ENCODE assay signal across 23 mouse cellular contexts in the genomic region with DNA sequence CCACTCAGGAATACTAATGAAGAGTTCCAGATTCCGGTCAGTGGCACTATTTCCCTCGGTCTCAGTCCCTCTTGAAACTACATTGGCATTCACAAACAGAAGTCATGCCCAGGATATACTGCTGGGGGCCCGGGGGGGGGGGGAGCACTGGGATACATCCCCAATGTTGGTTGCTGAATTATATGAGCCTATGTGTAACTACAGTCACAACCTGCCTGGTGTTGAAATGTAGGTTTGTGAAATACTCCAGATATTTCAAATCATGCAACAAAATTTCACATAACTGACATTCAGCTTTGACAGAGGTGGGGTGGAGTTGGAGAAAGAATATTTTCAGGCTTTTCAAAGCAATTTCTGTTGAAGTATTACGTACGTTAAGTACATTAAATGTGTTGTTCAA. TPM values are rescaled to one million over a fixed set of nuclear protein-coding genes. Genes with fewer than 3 reads are reported as not detected.
DNase-seq lines count a peak whose midpoint lies in the region; ATAC-seq lines count a peak whose summit lies in the region.
"Had no signal": no experiment of that assay in that cellular context is flagged by ENCODE, and none has a peak within 500 bp of the region (broad histone marks: within the 10 kb centered on the region; RNA-seq: fewer than 3 reads in every experiment).

No protein-coding gene starts in this region.

- H3K36me3 ChIP-seq in hindbrain, embryonic 14.5 days (replicated peaks; ENCODE audit: control insufficient read depth, insufficient read depth) = no peaks in the 10 kb centered on the region
- H3K36me3 ChIP-seq: G1E had no signal

- H3K4me2 ChIP-seq in hindbrain, embryonic 14.5 days (replicated peaks) = no peak overlapping the region

- H3K27ac ChIP-seq in hindbrain, embryonic 14.5 days = no peak overlapping the region

- no peak overlapping the region for H3K4me3 ChIP-seq in hindbrain, embryonic 14.5 days (replicated peaks; ENCODE audit: low read length)

- WGBS in hindbrain, embryonic 14.5 days = 86% methylated on average over 5 of the region's 5 CpGs

- no peaks in the 10 kb centered on the region for H3K9me3 ChIP-seq in hindbrain, embryonic 14.5 days (ENCODE audit: control insufficient read depth, low read length)
- H3K9me3 ChIP-seq: G1E had no signal

- peaks cover 4% of the 10 kb centered on the region; the same call in 1 of the 2 replicates for H3K27me3 ChIP-seq in hindbrain, embryonic 14.5 days (ENCODE audit: control insufficient read depth, insufficient read depth, low read length)
- H3K27me3 ChIP-seq: CH12.LX, Patski had no signal

- intact Hi-C loops in heart, postnatal 36 days (cut with DNase I) = no loop called here

- DNase-seq in 416B (ENCODE audit: low read depth) = peak; percentile 19
- no peak for DNase-seq in hindbrain, embryonic 14.5 days (ENCODE audit: low spot score)
- no peak for DNase-seq in cerebellum, adult 11 months
- no peak for DNase-seq in heart, postnatal 36 days
- no peak for DNase-seq in right cerebral cortex, postnatal 25 days
- DNase-seq: adrenal gland, adult 2 months; adrenal gland, adult 8-10 months; adrenal gland, postnatal 10 days; adrenal gland, postnatal 14 days; adrenal gland, postnatal 25 days; adrenal gland, postnatal 36 days; B cell, adult 2 months; cerebellum, adult 11-12 months; cerebellum, adult 18-20 months; cerebellum, adult 2 months had no signal

- H3K9ac ChIP-seq in hindbrain, embryonic 14.5 days = no peak overlapping the region

- no peaks in the 10 kb centered on the region for H3K4me1 ChIP-seq in hindbrain, embryonic 14.5 days (replicated peaks; ENCODE audit: control insufficient read depth, insufficient read depth, low read length)

- peak; percentile 87 for ATAC-seq in granulocyte monocyte progenitor cell, adult 5-6 weeks (replicated peaks; ENCODE audit: poor library complexity, severe bottlenecking)
- peak; percentile 50 for ATAC-seq in megakaryocyte, adult 5-6 weeks (ENCODE audit: poor library complexity, severe bottlenecking)
- ATAC-seq in megakaryocyte progenitor cell, adult 5-6 weeks (replicated peaks; ENCODE audit: poor library complexity) = peak; percentile 69
- ATAC-seq in hindbrain, embryonic 14.5 days (ENCODE audit: low FRiP score) = no peak
- ATAC-seq: activated CD4-positive, CD25-positive, alpha-beta regulatory T cell, adult 4 months; CD4-positive, CD25-positive, alpha-beta regulatory T cell, adult 4 months; Patski had no signal

RNA-seq across cellular contexts. Expression of gene Tceanc, which starts 2.4 kb away (rescaled TPM):
- total RNA-seq in granulocyte monocyte progenitor cell, adult 5-6 weeks (2014; fragmentation: Nextera tagmentation) = 5.6 and 5.8 TPM in 2 replicates
- 4.0 and 8.0 TPM in 2 replicates for total RNA-seq in granulocyte monocyte progenitor cell, adult 5-6 weeks (2017)
- 5.9 and 7.8 TPM in 2 replicates for total RNA-seq in megakaryocyte, adult 5-6 weeks (2015)
- 6.8 and 11.7 TPM in 2 replicates for total RNA-seq in megakaryocyte, adult 5-6 weeks (2017)
- total RNA-seq in megakaryocyte progenitor cell, adult 5-6 weeks (2015) = 4.9 and 7.4 TPM in 2 replicates
- 7.3 and 7.5 TPM in 2 replicates for total RNA-seq in megakaryocyte progenitor cell, adult 5-6 weeks (2017)
- 4.0 and 5.1 TPM in 2 replicates for polyA plus RNA-seq in hindbrain, embryonic 14.5 days (2014; fragmentation: Nextera tagmentation; extraction: Ambion mirVana)
- total RNA-seq in heart, postnatal 36 days (2021) = 1 to 10 TPM; 2.4 to 3.6 TPM

RNA-seq across cellular contexts. Expression of gene Rab9, which starts 41.1 kb away (rescaled TPM):
- 52.9 and 53.9 TPM in 2 replicates for total RNA-seq in granulocyte monocyte progenitor cell, adult 5-6 weeks (2014; fragmentation: Nextera tagmentation)
- 93.5 and 100 TPM in 2 replicates for total RNA-seq in granulocyte monocyte progenitor cell, adult 5-6 weeks (2017)
- 45.1 and 50.2 TPM in 2 replicates for total RNA-seq in megakaryocyte, adult 5-6 weeks (2015)
- total RNA-seq in megakaryocyte, adult 5-6 weeks (2017) = 65.7 and 77.2 TPM in 2 replicates
- total RNA-seq in megakaryocyte progenitor cell, adult 5-6 weeks (2015) = 73.4 and 92.1 TPM in 2 replicates
- 95.2 and 108 TPM in 2 replicates for total RNA-seq in megakaryocyte progenitor cell, adult 5-6 weeks (2017)
- 55.1 and 60.9 TPM in 2 replicates for polyA plus RNA-seq in hindbrain, embryonic 14.5 days (2014; fragmentation: Nextera tagmentation; extraction: Ambion mirVana)
- total RNA-seq in heart, postnatal 36 days (2021) = 10 to 100 TPM; 24.3 to 33.7 TPM
